Mouse (Mus musculus): ENCODE measurements around the gene Fxyd2. TPM values are rescaled to one million over a fixed set of nuclear protein-coding genes. Genes with fewer than 3 reads are reported as not detected.

The Fxyd2 gene
- polyA plus RNA-seq, 1 experiment = 23.9 TPM

GRCm38 (mm10) chr9:45411111-45411510 is 11.6 kb downstream of the Fxyd2 start:
- Histone ChIP-seq H3K4me3 (ENCODE audit: extremely low read depth, insufficient read depth, insufficient read length) (no peak overlapping the region), H3K4me1 (ENCODE audit: control insufficient read depth, insufficient read depth, insufficient read length) (peaks cover 3% of the 10 kb centered on the region; the same call in 1 of the 2 replicates), H3K27ac (ENCODE audit: insufficient read depth, low read length) (no peak overlapping the region), H3K27me3 (ENCODE audit: control insufficient read depth, insufficient read depth, low read length) (no peaks in the 10 kb centered on the region), H3K36me3 (ENCODE audit: control insufficient read depth, insufficient read depth, low read length) (no peaks in the 10 kb centered on the region)
- no peak for DNase-seq (ENCODE audit: low read depth in 1 of 2, low spot score in 2 of 2)
- 78% methylated on average over 3 of the region's 3 CpGs for WGBS
- no peak for TF ChIP-seq POLR2A (IDR thresholded peaks at IDR 0.05; ENCODE audit: low read depth, low read length)
- TF ChIP-seq CTCF (IDR thresholded peaks at IDR 0.05; ENCODE audit: extremely low read depth, insufficient read depth, insufficient read length, insufficient replicate concordance) = no peak

GRCm38 (mm10) chr9:45411803-45412202 is 12.3 kb downstream of the Fxyd2 start:
- H3K4me1 ChIP-seq (ENCODE audit: control insufficient read depth, insufficient read depth, insufficient read length) = peaks cover 3% of the 10 kb centered on the region; the same call in 1 of the 2 replicates
- no peaks in the 10 kb centered on the region for H3K27me3 ChIP-seq (ENCODE audit: control insufficient read depth, insufficient read depth, low read length)
- no peaks in the 10 kb centered on the region for H3K36me3 ChIP-seq (ENCODE audit: control insufficient read depth, insufficient read depth, low read length)
- TF ChIP-seq POLR2A (IDR thresholded peaks at IDR 0.05; ENCODE audit: low read depth, low read length) (no peak), CTCF (IDR thresholded peaks at IDR 0.05; ENCODE audit: extremely low read depth, insufficient read depth, insufficient read length, insufficient replicate concordance) (no peak)
- 12% methylated on average over 7 of the region's 7 CpGs for WGBS
- peak in 1 of 2 experiments; percentile 42 for DNase-seq (ENCODE audit: low read depth in 1 of 2, low spot score in 2 of 2)
- H3K4me3 ChIP-seq (ENCODE audit: extremely low read depth, insufficient read depth, insufficient read length) = no peak overlapping the region
- no peak overlapping the region for H3K27ac ChIP-seq (ENCODE audit: insufficient read depth, low read length)

GRCm38 (mm10) chr9:45412287-45412686 is 12.8 kb downstream of the Fxyd2 start:
- no peaks in the 10 kb centered on the region for H3K36me3 ChIP-seq (ENCODE audit: control insufficient read depth, insufficient read depth, low read length)
- H3K27me3 ChIP-seq (ENCODE audit: control insufficient read depth, insufficient read depth, low read length) = no peaks in the 10 kb centered on the region
- H3K27ac ChIP-seq (ENCODE audit: insufficient read depth, low read length) = no peak overlapping the region
- DNase-seq (ENCODE audit: low read depth in 1 of 2, low spot score in 2 of 2) = peak; percentile 65 to 84
- peaks cover 3% of the 10 kb centered on the region; the same call in 1 of the 2 replicates for H3K4me1 ChIP-seq (ENCODE audit: control insufficient read depth, insufficient read depth, insufficient read length)
- WGBS = 5% methylated on average over 10 of the region's 10 CpGs
- TF ChIP-seq POLR2A (IDR thresholded peaks at IDR 0.05; ENCODE audit: low read depth, low read length) (no peak), CTCF (IDR thresholded peaks at IDR 0.05; ENCODE audit: extremely low read depth, insufficient read depth, insufficient read length, insufficient replicate concordance) (peak; percentile 74; the same call in 1 of the 2 replicates)
- no peak overlapping the region for H3K4me3 ChIP-seq (ENCODE audit: extremely low read depth, insufficient read depth, insufficient read length)

- Histone ChIP-seq H3K27me3 (ENCODE audit: control insufficient read depth, insufficient read depth, low read length) (no peaks in the 10 kb centered on the region), H3K4me3 (ENCODE audit: extremely low read depth, insufficient read depth, insufficient read length) (no peak overlapping the region), H3K4me1 (ENCODE audit: control insufficient read depth, insufficient read depth, insufficient read length) (peaks cover 3% of the 10 kb centered on the region; the same call in 1 of the 2 replicates), H3K27ac (ENCODE audit: insufficient read depth, low read length) (no peak overlapping the region), H3K36me3 (ENCODE audit: control insufficient read depth, insufficient read depth, low read length) (no peaks in the 10 kb centered on the region)
- WGBS = 83% methylated on average over 4 of the region's 4 CpGs
- no peak for DNase-seq (ENCODE audit: low read depth in 1 of 2, low spot score in 2 of 2)
- no peak for TF ChIP-seq POLR2A (IDR thresholded peaks at IDR 0.05; ENCODE audit: low read depth, low read length)
- no peak for TF ChIP-seq CTCF (IDR thresholded peaks at IDR 0.05; ENCODE audit: extremely low read depth, insufficient read depth, insufficient read length, insufficient replicate concordance)
These were observed 13.4 kb downstream of the Fxyd2 start for GRCm38 (mm10) chr9:45412700-45413477.

- Histone ChIP-seq H3K27ac (ENCODE audit: insufficient read depth, low read length) (no peak overlapping the region), H3K4me1 (ENCODE audit: control insufficient read depth, insufficient read depth, insufficient read length) (peaks cover 3% of the 10 kb centered on the region; the same call in 1 of the 2 replicates), H3K27me3 (ENCODE audit: control insufficient read depth, insufficient read depth, low read length) (no peaks in the 10 kb centered on the region), H3K36me3 (ENCODE audit: control insufficient read depth, insufficient read depth, low read length) (no peaks in the 10 kb centered on the region), H3K4me3 (ENCODE audit: extremely low read depth, insufficient read depth, insufficient read length) (no peak overlapping the region)
- no peak for DNase-seq (ENCODE audit: low read depth in 1 of 2, low spot score in 2 of 2)
- 64% methylated on average over 5 of the region's 5 CpGs for WGBS
- TF ChIP-seq CTCF (IDR thresholded peaks at IDR 0.05; ENCODE audit: extremely low read depth, insufficient read depth, insufficient read length, insufficient replicate concordance) (no peak), POLR2A (IDR thresholded peaks at IDR 0.05; ENCODE audit: low read depth, low read length) (no peak)
These were observed 14.1 kb downstream of the Fxyd2 start for GRCm38 (mm10) chr9:45413478-45414140.

GRCm38 (mm10) chr9:45415912-45416311 is 16.4 kb downstream of the Fxyd2 start:
- H3K4me1 ChIP-seq (ENCODE audit: control insufficient read depth, insufficient read depth, insufficient read length) = peaks cover 3% of the 10 kb centered on the region; the same call in 1 of the 2 replicates
- WGBS = 61% methylated on average over 4 of the region's 4 CpGs
- H3K27ac ChIP-seq (ENCODE audit: insufficient read depth, low read length) = no peak overlapping the region
- TF ChIP-seq CTCF (IDR thresholded peaks at IDR 0.05; ENCODE audit: extremely low read depth, insufficient read depth, insufficient read length, insufficient replicate concordance) (no peak), POLR2A (IDR thresholded peaks at IDR 0.05; ENCODE audit: low read depth, low read length) (no peak)
- no peaks in the 10 kb centered on the region for H3K27me3 ChIP-seq (ENCODE audit: control insufficient read depth, insufficient read depth, low read length)
- no peak for DNase-seq (ENCODE audit: low read depth in 1 of 2, low spot score in 2 of 2)
- no peaks in the 10 kb centered on the region for H3K36me3 ChIP-seq (ENCODE audit: control insufficient read depth, insufficient read depth, low read length)
- H3K4me3 ChIP-seq (ENCODE audit: extremely low read depth, insufficient read depth, insufficient read length) = no peak overlapping the region

All from spleen, adult 2 months (tissue).